Mouse (Mus musculus): ENCODE results near the gene Rbm34. TPM values are rescaled to one million over a fixed set of nuclear protein-coding genes. Genes with fewer than 3 reads are reported as not detected.

Gene Rbm34
- polyA plus RNA-seq, 1 experiment from 2014 or later: 10.8 TPM

DNA sequence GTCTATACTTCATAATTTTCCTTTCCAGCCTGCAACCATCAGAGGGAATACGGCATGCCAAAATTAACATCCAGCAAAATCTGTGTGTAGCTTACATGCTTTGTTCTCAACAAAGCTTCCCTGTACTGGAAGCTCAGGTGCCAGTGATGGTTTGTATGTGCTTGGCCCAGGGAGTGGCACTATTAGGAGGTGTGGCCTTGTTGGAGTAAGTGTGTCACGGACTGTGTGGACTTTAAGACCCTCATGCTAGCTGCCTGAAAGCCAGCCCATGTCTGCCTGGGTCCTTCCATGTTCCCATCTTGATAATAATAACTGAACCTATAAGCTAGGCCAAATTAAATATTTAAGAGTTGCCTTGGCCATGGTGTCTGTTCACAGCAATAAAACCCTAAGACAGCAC is 35.5 kb downstream of the Rbm34 start:
- no peak overlapping the region for H3K4me3 ChIP-seq (ENCODE audit: low read depth, low read length)
- ATAC-seq (no peak), DNase-seq (no peak)
- no peaks in the 10 kb centered on the region for H3K4me1 ChIP-seq (ENCODE audit: insufficient read depth)
- no peaks in the 10 kb centered on the region for H3K9me3 ChIP-seq (ENCODE audit: low read length)
- TF ChIP-seq CTCF (IDR thresholded peaks at IDR 0.05; ENCODE audit: low read depth) (no peak), EP300 (IDR thresholded peaks at IDR 0.05; ENCODE audit: low read depth) (no peak)
- H3K36me3 ChIP-seq (replicated peaks; ENCODE audit: insufficient read depth, low read length): peaks cover 66% of the 10 kb centered on the region
- H3K27ac ChIP-seq (ENCODE audit: low read depth): no peak overlapping the region
- H3K9ac ChIP-seq (replicated peaks): no peak overlapping the region
- H3K27me3 ChIP-seq (ENCODE audit: insufficient read depth, low read length): no peaks in the 10 kb centered on the region
- H3K4me2 ChIP-seq (ENCODE audit: low read depth, low read length): no peak overlapping the region
- 97% methylated on average over 2 of the region's 2 CpGs for WGBS (ENCODE audit: insufficient replicate concordance)

DNA sequence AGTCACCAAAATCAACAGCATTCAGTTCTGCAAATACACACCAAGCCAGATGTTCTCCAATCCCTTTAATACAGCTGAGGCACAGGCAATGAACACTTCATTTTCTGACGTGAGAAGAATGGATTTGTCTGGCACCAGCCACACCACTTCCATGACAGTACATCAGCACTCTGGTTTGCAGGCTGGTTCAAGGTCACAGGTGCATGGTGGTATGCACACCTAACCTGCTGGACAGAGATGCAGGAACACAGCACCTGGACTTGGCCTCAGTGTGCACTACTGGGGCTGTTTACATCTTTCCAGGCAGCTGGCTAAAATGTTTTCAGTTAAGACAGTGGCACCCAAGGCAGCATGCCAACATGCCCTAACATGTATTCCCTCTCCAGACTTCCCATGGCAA is 38.2 kb downstream of the Rbm34 start:
- no peaks in the 10 kb centered on the region for H3K9me3 ChIP-seq (ENCODE audit: low read length)
- H3K4me3 ChIP-seq (ENCODE audit: low read depth, low read length): no peak overlapping the region
- 0 out of 2 replicates have a peak overlapping the region, but pooled peaks have one; percentile 25 for H3K27ac ChIP-seq (ENCODE audit: low read depth)
- DNase-seq (no peak), ATAC-seq (no peak)
- peaks cover 50% of the 10 kb centered on the region for H3K36me3 ChIP-seq (replicated peaks; ENCODE audit: insufficient read depth, low read length)
- H3K9ac ChIP-seq (replicated peaks): no peak overlapping the region
- no peak overlapping the region for H3K4me2 ChIP-seq (ENCODE audit: low read depth, low read length)
- TF ChIP-seq CTCF (IDR thresholded peaks at IDR 0.05; ENCODE audit: low read depth) (no peak), EP300 (IDR thresholded peaks at IDR 0.05; ENCODE audit: low read depth) (no peak)
- peaks cover 4% of the 10 kb centered on the region; the same call in 1 of the 2 replicates for H3K4me1 ChIP-seq (ENCODE audit: insufficient read depth)
- H3K27me3 ChIP-seq (ENCODE audit: insufficient read depth, low read length): no peaks in the 10 kb centered on the region
- 67% methylated on average over 1 of the region's 1 CpGs for WGBS (ENCODE audit: insufficient replicate concordance)

DNA sequence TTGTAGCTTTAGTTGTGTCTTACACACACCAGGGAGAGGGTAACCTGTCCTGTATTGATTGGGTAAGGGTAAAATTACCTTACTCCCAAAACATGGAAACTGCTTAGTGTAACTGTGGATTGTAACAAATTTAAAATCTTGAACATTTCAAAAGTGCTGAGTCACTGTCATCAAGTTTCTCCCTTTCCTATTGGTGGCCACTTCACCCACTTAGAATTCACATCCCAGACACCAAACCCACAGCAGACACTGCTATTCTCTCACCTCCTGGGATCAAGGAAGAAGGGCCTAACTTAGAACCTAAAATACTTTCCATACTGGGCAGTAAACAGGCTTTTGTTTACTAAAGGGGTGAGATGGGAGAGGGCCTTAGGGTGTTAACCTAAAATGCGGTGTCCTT is 38.6 kb downstream of the Rbm34 start:
- no peak for DNase-seq
- Histone ChIP-seq H3K27ac (ENCODE audit: low read depth) (0 out of 2 replicates have a peak overlapping the region, but pooled peaks have one; percentile 25), H3K4me2 (ENCODE audit: low read depth, low read length) (no peak overlapping the region), H3K36me3 (replicated peaks; ENCODE audit: insufficient read depth, low read length) (peaks cover 46% of the 10 kb centered on the region), H3K4me1 (ENCODE audit: insufficient read depth) (peaks cover 4% of the 10 kb centered on the region; the same call in 1 of the 2 replicates), H3K9me3 (ENCODE audit: low read length) (no peaks in the 10 kb centered on the region), H3K27me3 (ENCODE audit: insufficient read depth, low read length) (no peaks in the 10 kb centered on the region), H3K4me3 (ENCODE audit: low read depth, low read length) (no peak overlapping the region), H3K9ac (replicated peaks) (no peak overlapping the region)
- TF ChIP-seq EP300 (IDR thresholded peaks at IDR 0.05; ENCODE audit: low read depth) (no peak), CTCF (IDR thresholded peaks at IDR 0.05; ENCODE audit: low read depth) (no peak)
- no peak for ATAC-seq
- 76% methylated on average over 1 of the region's 1 CpGs for WGBS (ENCODE audit: insufficient replicate concordance)

DNA sequence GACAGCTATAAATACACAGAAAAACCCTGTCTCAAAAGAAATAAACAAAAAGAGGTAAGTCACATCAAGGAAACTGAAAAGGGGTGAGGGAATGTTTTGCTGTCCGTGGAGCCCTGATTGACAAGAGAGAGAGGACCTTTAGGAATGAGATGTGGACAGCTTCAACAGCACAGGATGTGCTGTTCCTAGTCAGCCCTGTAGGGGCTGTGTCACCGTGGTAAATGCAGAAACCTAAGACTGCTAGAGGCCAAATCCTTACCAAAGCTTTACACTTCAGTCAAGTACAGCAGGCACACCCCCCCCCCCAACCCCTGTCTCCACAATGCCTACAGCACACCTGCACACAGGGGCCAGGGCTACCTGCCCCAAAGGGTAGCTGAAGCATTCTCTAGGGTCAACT is 39.2 kb downstream of the Rbm34 start:
- Histone ChIP-seq H3K9me3 (ENCODE audit: low read length) (no peaks in the 10 kb centered on the region), H3K9ac (replicated peaks) (no peak overlapping the region), H3K36me3 (replicated peaks; ENCODE audit: insufficient read depth, low read length) (peaks cover 41% of the 10 kb centered on the region), H3K4me1 (ENCODE audit: insufficient read depth) (peaks cover 4% of the 10 kb centered on the region; the same call in 1 of the 2 replicates), H3K27me3 (ENCODE audit: insufficient read depth, low read length) (no peaks in the 10 kb centered on the region), H3K4me3 (ENCODE audit: low read depth, low read length) (no peak overlapping the region), H3K4me2 (ENCODE audit: low read depth, low read length) (no peak overlapping the region), H3K27ac (ENCODE audit: low read depth) (no peak overlapping the region)
- 23% methylated on average over 2 of the region's 2 CpGs for WGBS (ENCODE audit: insufficient replicate concordance)
- no peak for TF ChIP-seq EP300 (IDR thresholded peaks at IDR 0.05; ENCODE audit: low read depth)
- peak; percentile 49 for TF ChIP-seq CTCF (IDR thresholded peaks at IDR 0.05; ENCODE audit: low read depth)
- ATAC-seq (peak; percentile 35; the same call in 1 of the 2 replicates), DNase-seq (no peak)

DNA sequence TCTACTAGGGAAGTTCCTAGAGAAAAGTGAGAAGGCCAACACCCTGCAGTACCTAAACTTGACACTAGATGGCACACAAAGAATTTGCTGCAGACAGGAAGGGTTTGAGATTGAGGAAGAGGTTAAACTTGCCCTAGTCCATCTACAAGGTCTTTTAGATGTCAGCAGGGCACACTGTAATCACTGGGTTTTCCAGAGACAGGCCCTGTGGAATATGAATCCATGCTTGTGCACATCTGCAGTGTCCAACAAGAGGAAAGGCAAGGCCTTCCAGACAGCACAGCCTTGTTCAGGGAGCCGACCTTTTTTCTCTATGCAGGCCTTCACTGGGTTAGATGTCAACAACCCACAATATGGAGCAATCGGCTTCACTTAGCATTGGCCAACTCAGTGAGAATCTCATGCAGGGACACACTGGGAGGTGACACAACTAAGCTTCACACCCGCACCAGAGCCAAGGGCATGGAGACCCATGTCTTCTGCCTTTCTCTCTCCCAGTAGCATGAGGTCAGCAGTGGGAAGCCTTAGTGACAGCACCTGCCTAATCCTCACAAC is 41.2 kb downstream of the Rbm34 start:
- peak; percentile 94 for TF ChIP-seq CTCF (IDR thresholded peaks at IDR 0.05; ENCODE audit: low read depth)
- TF ChIP-seq EP300 (IDR thresholded peaks at IDR 0.05; ENCODE audit: low read depth): no peak
- peak; percentile 77 for DNase-seq
- Histone ChIP-seq H3K27me3 (ENCODE audit: insufficient read depth, low read length) (no peaks in the 10 kb centered on the region), H3K4me3 (ENCODE audit: low read depth, low read length) (no peak overlapping the region), H3K36me3 (replicated peaks; ENCODE audit: insufficient read depth, low read length) (peaks cover 25% of the 10 kb centered on the region), H3K4me2 (ENCODE audit: low read depth, low read length) (no peak overlapping the region), H3K27ac (ENCODE audit: low read depth) (peak overlapping the region; percentile 68), H3K9ac (replicated peaks) (no peak overlapping the region), H3K9me3 (ENCODE audit: low read length) (no peaks in the 10 kb centered on the region), H3K4me1 (ENCODE audit: insufficient read depth) (peaks cover 4% of the 10 kb centered on the region; the same call in 1 of the 2 replicates)
- 47% methylated on average over 3 of the region's 3 CpGs for WGBS (ENCODE audit: insufficient replicate concordance)
- ATAC-seq: peak; percentile 76

DNA sequence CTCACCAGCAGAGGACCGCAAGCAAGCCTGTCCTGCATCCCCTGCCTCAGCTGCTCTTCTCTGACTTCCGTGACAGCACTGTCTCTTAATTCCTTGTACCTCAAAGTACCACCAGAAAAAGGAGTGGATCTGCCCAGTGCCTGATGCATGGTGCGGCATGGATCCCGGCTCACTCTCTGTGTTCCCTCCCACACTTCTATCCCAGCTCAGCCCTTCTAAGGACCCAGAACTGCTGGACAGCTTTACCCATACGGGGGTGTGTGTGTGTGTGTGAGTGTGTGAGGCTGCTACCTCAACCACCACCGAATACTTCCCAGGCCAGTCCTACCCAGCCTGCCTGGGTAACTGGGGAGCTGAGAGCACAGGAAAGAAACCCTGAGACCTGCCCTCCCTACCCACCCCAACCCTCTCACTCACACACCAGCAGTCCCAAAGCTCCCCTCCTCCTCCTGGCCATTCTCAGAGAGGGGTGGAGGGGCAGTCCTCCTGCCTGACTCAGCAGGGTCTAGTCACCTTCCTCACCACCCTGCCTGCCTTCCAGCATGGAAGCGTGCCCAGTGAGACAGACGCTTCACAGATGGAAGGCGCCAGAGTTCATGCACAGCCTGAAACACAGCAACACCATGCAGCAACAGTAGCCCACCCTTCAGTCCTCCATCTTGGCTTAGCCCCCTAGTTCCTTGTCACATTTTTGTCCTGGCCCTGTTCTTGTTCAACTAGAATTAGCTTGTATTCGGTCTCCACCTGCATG is 41.9 kb downstream of the Rbm34 start:
- Histone ChIP-seq H3K9ac (replicated peaks) (no peak overlapping the region), H3K27me3 (ENCODE audit: insufficient read depth, low read length) (no peaks in the 10 kb centered on the region), H3K27ac (ENCODE audit: low read depth) (no peak overlapping the region), H3K36me3 (replicated peaks; ENCODE audit: insufficient read depth, low read length) (peaks cover 21% of the 10 kb centered on the region), H3K4me2 (ENCODE audit: low read depth, low read length) (no peak overlapping the region), H3K4me1 (ENCODE audit: insufficient read depth) (peaks cover 4% of the 10 kb centered on the region; the same call in 1 of the 2 replicates), H3K9me3 (ENCODE audit: low read length) (no peaks in the 10 kb centered on the region), H3K4me3 (ENCODE audit: low read depth, low read length) (no peak overlapping the region)
- ATAC-seq (no peak), DNase-seq (no peak)
- WGBS (ENCODE audit: insufficient replicate concordance): 81% methylated on average over 10 of the region's 10 CpGs
- TF ChIP-seq CTCF (IDR thresholded peaks at IDR 0.05; ENCODE audit: low read depth): no peak
- TF ChIP-seq EP300 (IDR thresholded peaks at IDR 0.05; ENCODE audit: low read depth): no peak

Measured in liver, postnatal 0 days (tissue).